Mouse (Mus musculus): ENCODE results near the gene Zap70. TPM values are rescaled to one million over a fixed set of nuclear protein-coding genes. Genes with fewer than 3 reads are reported as not detected.
"Not testable (repeated sequence)": the region's sequence is repeated elsewhere in the genome, so short reads cannot be mapped to it uniquely, and the experiment has no call there.

Gene Zap70
- total RNA-seq, 2 experiments from 2014 or later: 0.22 to 3.3 TPM

GRCm38 (mm10) chr1:36815166-36815565 is 53.6 kb downstream of the Zap70 start:
- intact Hi-C loops (cut with DNase I): no loop called here
- no peak for DNase-seq

GRCm38 (mm10) chr1:36821918-36822317 is 60.3 kb downstream of the Zap70 start:
- intact Hi-C loops (cut with DNase I): loop anchor here (5.0 kb wide), 2 partner anchors 100 to 115 kb away; no protein-coding TSS in a partner anchor
- not testable (repeated sequence) for DNase-seq

GRCm38 (mm10) chr1:36824356-36824755 is 62.8 kb downstream of the Zap70 start:
- intact Hi-C loops (cut with DNase I): loop anchor here (5.0 kb wide), 2 partner anchors 98 to 113 kb away; no protein-coding TSS in a partner anchor
- no peak for DNase-seq

GRCm38 (mm10) chr1:36830913-36831866 is 69.6 kb downstream of the Zap70 start:
- intact Hi-C loops (cut with DNase I): no loop called here

More at GRCm38 (mm10) chr1:36830913-36831866, 69.6 kb downstream of the Zap70 start:
- DNase-seq: no peak

Other genes with a start within 250 kb of the Zap70 start
- gene Cnnm3, start 249.9 kb upstream of the Zap70 start, total RNA-seq (2021): 10 to 100 TPM; 12.9 to 15.6 TPM
- gene Ankrd23, start 224.9 kb upstream of the Zap70 start, total RNA-seq (2021): 100 to 1,000 TPM; 101 to 170 TPM
- 10 to 100 TPM; 52.6 to 94.6 TPM for gene Gm42417, start 222.4 kb upstream of the Zap70 start, total RNA-seq (2021)
- gene Ankrd39, start 214.4 kb upstream of the Zap70 start, total RNA-seq (2021): 10 to 100 TPM; 10.4 to 11.9 TPM
- 10 to 100 TPM; 19.4 to 20.0 TPM for gene Sema4c, start 203.4 kb upstream of the Zap70 start, total RNA-seq (2021)
- gene Fam178b, start 78.6 kb upstream of the Zap70 start, total RNA-seq (2021): under 1 TPM; 0.67 to 0.73 TPM
- gene Cox5b, start 70.3 kb upstream of the Zap70 start, total RNA-seq (2021): 1,000 to 10,000 TPM; 2,156 to 2,164 TPM
- gene 4933424G06Rik, start 51.6 kb upstream of the Zap70 start, total RNA-seq (2021): not detected
- 100 to 1,000 TPM; 106 TPM for gene Actr1b, start 47.4 kb upstream of the Zap70 start, total RNA-seq (2021)
- 10 to 100 TPM; 40.1 to 42.7 TPM for gene Tmem131, start 181.9 kb downstream of the Zap70 start, total RNA-seq (2021)

All from heart, postnatal 14 days (tissue).